Mouse (Mus musculus): ENCODE data around the gene Iffo1.
"Not testable (repeated sequence)": the region's sequence is repeated elsewhere in the genome, so short reads cannot be mapped to it uniquely, and the experiment has no call there.

Iffo1 gene

DNA sequence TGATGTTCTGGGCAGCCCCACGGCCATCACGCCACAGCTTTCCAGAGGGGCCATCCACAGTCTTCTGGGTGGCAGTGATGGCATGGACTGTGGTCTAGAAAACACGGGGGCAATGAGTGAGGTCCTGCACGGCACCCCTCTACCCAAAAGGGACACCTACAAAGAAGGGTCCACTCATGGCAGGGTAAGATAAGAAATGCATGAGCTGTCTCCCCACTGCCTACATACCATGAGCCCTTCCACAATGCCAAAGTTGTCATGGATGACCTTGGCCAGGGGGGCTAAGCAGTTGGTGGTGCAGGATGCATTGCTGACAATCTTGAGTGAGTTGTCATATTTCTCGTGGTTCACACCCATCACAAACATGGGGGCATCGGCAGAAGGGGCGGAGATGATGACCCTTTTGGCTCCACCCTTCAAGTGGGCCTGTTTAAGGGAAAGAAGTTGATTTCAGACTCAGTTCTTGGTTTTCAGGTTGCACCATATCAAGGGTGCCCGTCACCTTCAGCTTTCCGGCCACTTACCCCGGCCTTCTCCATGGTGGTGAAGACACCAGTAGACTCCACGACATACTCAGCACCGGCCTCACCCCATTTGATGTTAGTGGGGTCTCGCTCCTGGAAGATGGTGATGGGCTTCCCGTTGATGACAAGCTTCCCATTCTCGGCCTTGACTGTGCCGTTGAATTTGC is 17.7 kb downstream of the Iffo1 start:
- DNase-seq, result not testable (repeated sequence)

GRCm38 (mm10) chr6:125163801-125164657 is 19.0 kb downstream of the Iffo1 start:
- peak in 1 of 2 experiments; percentile 12 for DNase-seq

- DNase-seq, result peak; percentile 68 to 70
Observed at GRCm38 (mm10) chr6:125164672-125165327, 19.8 kb downstream of the Iffo1 start.

DNA sequence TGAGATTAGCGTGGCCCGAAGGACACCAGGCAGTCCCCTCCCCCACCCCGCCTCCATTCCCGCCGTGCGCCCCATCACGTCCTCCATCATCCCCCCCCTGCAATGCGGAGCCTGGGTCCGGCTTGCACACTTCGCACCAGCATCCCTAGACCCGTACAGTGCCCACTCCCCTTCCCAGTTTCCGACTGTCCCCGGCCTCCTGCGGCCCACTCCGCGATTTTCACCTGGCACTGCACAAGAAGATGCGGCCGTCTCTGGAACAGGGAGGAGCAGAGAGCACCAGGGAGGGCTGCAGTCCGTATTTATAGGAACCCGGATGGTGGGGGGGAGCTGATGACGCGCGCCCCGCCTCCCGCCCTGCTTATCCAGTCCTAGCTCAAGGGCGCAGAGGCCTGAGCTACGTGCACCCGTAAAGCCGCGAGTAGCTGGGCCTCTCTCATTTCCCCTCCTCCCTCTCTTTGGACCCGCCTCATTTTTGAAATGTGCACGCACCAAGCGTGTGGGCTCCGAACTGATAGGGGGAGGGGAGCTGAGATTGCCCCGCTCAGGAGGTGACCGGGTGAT is 20.4 kb downstream of the Iffo1 start:
- DNase-seq, result peak; percentile 96 to 98

DNA sequence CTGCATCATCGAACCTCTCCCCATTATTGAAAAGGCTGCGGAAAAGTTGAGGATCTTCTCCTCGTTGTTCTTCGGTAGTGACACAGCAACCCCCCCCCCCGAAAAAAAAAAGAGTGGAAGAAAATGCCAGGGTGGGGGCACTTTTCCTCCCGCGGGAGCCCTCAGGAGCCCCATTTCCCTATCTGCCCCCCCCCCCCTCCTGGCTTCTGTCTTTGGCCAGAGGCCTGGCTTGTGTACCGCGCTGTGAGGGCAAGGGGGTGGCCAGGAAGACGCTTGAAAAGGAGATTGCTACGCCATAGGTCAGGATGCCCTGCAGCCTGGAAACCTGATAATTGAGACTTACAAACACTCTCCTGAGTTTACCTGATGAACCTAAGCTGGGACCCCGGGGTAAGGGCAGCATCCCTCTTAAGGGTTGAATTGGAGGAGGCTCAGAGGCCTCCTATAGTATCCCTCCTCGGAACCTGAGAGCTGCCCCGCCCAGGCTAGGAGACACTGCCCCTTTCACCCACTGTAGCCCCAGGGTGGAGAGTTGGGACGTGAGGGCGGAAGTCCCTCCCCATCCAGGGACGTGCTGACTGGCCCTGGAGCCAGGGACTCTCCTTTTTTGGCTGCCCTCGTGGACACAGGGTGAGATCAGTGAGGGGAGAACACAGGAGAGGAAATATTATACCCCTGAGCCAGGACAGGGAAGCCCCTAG is 21.2 kb downstream of the Iffo1 start, which contains the start of gene Gapdh:
Gene Gapdh, minus strand, starts transcription at position 417 of the 701 bp plus-strand sequence.
- no peak for DNase-seq

- no peak for DNase-seq
Observed at GRCm38 (mm10) chr6:125166861-125167650, 22.0 kb downstream of the Iffo1 start.

DNA sequence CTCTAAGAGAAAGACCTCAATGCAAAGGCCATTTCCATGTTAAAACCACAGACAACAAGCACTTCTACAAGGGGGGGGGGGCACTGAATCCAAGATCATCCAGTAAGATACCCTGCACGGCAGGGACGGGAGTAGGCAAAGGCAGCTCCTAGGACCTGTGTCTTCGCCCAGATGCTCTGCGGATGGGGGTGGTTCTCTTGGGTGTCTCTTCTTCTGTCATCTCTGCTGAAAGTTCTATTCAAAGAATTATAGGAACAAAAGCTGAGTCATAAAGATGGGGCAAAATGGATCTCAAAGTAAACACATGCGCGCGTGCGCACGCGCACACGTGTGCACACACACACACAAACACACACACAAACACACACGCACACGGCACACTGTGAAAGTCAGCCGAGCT is 23.0 kb downstream of the Iffo1 start:
- DNase-seq, result no peak

DNA sequence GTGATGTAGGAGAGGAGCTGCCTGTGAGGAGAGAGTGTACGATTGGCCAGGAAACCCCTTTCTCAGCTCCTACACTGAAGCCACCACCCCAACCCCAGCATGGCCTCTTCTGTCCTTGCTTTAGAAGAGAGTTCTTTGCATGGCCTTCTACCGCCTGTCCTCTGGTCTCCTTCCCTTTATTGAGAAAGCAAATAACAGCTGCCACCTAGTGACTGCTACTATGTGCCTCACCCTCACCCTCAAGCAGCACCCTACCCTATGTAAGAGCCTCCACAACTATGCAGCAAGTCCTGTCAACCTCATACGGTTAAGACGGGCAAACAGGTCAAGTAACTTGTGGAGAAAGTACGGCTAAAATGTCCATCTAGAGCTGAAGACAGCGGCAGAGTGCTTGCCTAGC is 25.2 kb downstream of the Iffo1 start:
- no peak for DNase-seq

DNA sequence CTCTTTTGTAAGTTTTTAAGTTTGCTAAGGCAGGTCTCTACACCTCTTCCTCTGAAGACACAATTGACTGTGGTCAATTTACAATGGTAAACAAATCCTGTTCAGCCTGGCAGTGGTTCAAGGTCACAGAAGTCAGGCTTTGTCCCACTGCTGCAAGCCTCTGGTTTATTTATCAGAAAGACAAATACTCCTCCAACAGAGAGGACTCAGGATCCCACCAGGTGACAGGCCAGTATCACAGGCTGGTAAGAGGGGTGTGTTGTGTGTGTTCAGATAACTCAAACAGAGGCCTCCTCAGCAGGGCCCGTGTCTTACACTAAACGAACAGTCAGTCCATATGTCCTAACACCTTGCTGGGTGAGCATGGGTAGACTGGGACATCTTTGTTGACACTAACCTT is 27.4 kb downstream of the Iffo1 start:
- DNase-seq, result no peak

- DNase-seq, result no peak
Observed at GRCm38 (mm10) chr6:125173256-125173655, 28.2 kb downstream of the Iffo1 start.

DNA sequence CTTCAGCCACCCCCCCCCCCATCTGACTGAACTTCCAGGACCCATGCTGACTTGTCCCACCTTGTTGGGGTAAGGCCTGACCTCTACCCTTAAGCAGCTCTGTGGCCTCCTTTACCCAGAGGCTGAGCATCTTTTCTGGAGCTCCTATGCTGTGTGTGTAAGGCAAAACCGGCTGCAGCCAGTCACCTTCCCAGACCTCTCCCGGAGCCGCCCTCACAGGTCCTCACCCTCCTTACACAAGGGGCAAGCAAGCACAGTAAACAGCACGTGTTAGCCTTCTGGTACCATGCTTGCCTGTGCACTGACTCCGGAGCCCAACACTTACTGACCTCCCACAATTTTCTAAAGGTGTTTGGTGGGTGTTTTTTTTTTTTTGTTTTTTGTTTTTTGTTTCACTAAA is 30.4 kb downstream of the Iffo1 start:
- no peak for DNase-seq

DNA sequence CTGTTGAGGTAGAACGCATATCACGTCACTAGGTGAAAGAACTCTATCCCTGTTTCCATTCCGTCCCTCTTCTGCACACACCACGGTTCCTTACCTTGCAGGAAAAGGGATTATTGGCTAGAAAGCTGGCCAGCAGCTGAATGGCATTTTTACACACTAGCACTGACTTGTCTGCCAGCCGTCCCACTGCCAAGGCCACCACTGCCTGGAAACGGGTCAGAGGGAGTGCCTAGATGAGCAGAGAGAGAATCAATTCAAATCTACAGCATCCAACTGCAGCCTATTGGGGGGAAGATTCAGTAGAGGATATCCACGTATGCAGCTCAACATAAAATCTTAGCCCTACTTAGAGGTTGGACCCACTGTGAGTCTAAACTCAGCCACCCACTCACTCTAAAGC is 34.6 kb downstream of the Iffo1 start:
- no peak for DNase-seq

- no peak for DNase-seq
Observed at GRCm38 (mm10) chr6:125182133-125182532, 37.1 kb downstream of the Iffo1 start.

GRCm38 (mm10) chr6:125186203-125186602 is 41.2 kb downstream of the Iffo1 start:
- DNase-seq, result no peak

- no peak for DNase-seq
Observed at GRCm38 (mm10) chr6:125190816-125191215, 45.8 kb downstream of the Iffo1 start.

GRCm38 (mm10) chr6:125191332-125192015 is 46.4 kb downstream of the Iffo1 start, which contains the start of the genes Ncapd2 and Mrpl51:
Gene Ncapd2 (minus strand): TSS chr6:125191701.
Gene Mrpl51 (plus strand): TSS chr6:125191801.
- peak; percentile 98 for DNase-seq

DNA sequence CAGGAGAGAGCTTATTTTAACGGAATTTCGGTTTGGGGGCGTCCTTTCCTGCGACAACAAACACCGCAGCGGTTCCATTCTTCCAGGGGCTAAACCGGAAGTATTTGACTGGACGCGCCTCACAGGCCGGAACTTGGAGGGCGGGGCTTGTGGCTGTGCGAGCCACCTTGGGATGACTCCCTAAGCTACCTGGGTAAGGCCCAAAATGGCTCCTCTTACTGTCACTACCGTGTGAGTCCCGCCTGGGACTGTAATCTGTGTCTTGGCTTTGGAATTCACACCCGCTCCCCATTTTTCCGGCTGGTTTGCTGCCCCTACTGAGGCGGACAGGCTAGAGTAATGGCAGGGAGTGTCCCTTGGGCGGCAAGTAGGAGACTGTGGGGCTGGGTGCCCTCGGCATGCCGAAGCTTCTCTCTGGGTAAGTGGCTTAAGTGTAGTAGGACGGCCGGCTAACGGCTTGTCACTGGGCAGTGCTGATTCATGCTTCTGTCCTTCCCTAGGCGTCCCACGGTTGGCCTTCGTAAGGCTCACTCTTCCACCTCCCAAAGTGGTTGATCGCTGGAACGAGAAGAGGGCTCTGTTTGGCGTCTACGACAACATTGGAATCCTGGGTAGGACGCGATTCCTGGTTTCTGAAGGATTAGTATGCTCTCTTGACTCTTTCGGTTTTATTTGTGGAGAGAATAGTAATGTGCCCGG is 47.1 kb downstream of the Iffo1 start:
- DNase-seq, result peak; percentile 91 to 92

DNA sequence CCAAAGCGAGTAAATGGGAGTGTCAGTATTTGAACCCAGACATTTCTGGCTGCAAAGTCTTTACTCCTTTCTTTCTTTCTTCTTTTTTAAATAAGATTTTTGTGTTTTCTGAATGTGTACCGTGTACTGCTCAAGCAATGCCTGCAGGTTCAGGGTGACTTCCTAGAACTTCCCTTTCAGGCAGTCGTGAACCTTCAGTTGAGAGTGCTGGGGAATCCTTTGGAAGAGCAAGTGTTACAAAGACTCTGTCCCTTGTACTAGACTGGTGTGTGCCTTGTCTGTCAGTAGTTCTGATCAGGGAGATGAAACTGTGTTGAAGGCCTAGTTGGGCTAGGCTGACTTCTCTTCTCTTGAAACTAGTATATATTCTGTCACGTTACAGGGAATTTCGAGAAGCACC is 47.8 kb downstream of the Iffo1 start:
- no peak for DNase-seq

DNA sequence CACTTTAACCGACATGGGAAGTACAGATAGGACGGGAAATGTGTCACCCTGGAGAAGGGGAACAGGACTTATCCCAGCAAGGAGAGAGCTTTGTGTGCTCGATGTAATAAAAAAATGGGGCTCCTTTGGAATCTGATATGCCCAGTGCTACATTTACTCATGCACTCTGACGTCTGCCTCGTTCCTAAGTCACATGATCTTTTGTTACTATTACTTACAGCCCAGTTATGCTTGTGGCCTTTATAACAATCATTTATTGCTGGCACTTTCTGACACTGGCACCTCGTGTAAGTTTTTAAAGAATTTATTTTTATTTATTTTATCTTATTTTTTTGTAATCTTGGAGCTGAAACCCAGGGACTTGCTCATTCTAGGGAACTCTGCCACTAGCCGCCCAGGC is 48.3 kb downstream of the Iffo1 start:
- DNase-seq, result no peak

DNA sequence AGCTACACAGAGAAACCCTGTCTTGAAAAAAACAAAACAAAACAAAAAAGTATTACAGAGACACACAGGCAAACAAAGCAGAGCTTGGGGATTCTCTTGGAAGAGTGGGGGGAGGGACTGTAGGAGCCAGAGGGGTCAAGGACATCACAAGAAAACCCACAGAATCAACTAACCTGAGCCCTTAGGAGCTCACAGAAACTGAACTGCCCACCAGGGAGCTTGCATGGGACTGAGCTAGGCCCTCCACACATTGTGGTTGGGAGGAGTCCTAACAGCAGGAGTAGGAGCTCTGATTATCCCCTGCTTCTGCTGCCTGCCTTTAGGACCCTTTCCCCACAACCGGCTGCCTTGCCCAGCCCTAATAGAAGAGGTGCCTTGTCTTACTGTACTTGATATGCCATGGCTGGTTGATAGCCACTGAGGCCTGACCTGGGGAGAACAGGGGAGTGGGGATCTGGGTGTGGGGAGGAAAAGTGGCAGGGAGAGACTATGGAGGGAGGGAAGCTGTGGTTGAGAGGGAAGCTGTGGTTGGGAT is 50.6 kb downstream of the Iffo1 start:
- no peak for DNase-seq
